Mouse (Mus musculus) embryo, embryonic 10.5 days (tissue): ENCODE measurements around the gene Cfap61.

Source experiments
- DNase-seq: peaks from one replicate; pipeline ENCODE4 v3.0.0-alpha.2; 2015; ENCODE audit warnings: low spot score

Cfap61 gene

GRCm38 (mm10) chr2:145949475-145950068 is 15.0 kb downstream of the Cfap61 start:
- peak; percentile 40 for DNase-seq

- DNase-seq = peak; percentile 73
These were observed 15.7 kb downstream of the Cfap61 start for GRCm38 (mm10) chr2:145950239-145950638.

- no peak for DNase-seq
These were observed 18.1 kb downstream of the Cfap61 start for GRCm38 (mm10) chr2:145952726-145953125.

GRCm38 (mm10) chr2:145955844-145956243 is 21.3 kb downstream of the Cfap61 start:
- DNase-seq = no peak

GRCm38 (mm10) chr2:145956318-145956717 is 21.7 kb downstream of the Cfap61 start:
- DNase-seq = no peak

GRCm38 (mm10) chr2:145957450-145957849 is 22.9 kb downstream of the Cfap61 start:
- peak; percentile 82 for DNase-seq

GRCm38 (mm10) chr2:145958097-145958496 is 23.5 kb downstream of the Cfap61 start:
- peak; percentile 29 for DNase-seq

- peak; percentile 59 for DNase-seq
These were observed 24.0 kb downstream of the Cfap61 start for GRCm38 (mm10) chr2:145958551-145958950.

- no peak for DNase-seq
These were observed 27.3 kb downstream of the Cfap61 start for GRCm38 (mm10) chr2:145961861-145962260.

GRCm38 (mm10) chr2:145970751-145971150 is 36.2 kb downstream of the Cfap61 start:
- DNase-seq = no peak

GRCm38 (mm10) chr2:145971237-145972010 is 36.8 kb downstream of the Cfap61 start:
- no peak for DNase-seq

GRCm38 (mm10) chr2:145972571-145972970 is 38.0 kb downstream of the Cfap61 start:
- DNase-seq = no peak

GRCm38 (mm10) chr2:145979616-145980015 is 45.0 kb downstream of the Cfap61 start:
- DNase-seq = no peak

- no peak for DNase-seq
These were observed 46.3 kb downstream of the Cfap61 start for GRCm38 (mm10) chr2:145980881-145981280.

GRCm38 (mm10) chr2:145981699-145982112 is 47.1 kb downstream of the Cfap61 start:
- DNase-seq = peak; percentile 31

GRCm38 (mm10) chr2:145982317-145983045 is 47.9 kb downstream of the Cfap61 start:
- no peak for DNase-seq

- DNase-seq = no peak
These were observed 53.2 kb downstream of the Cfap61 start for GRCm38 (mm10) chr2:145987757-145988156.

- no peak for DNase-seq
These were observed 55.9 kb downstream of the Cfap61 start for GRCm38 (mm10) chr2:145990446-145990845.

- no peak for DNase-seq
These were observed 61.9 kb downstream of the Cfap61 start for GRCm38 (mm10) chr2:145996472-145996871.

GRCm38 (mm10) chr2:145997956-145998525 is 63.5 kb downstream of the Cfap61 start:
- DNase-seq = no peak

GRCm38 (mm10) chr2:146008801-146009200 is 74.2 kb downstream of the Cfap61 start:
- DNase-seq = no peak

- DNase-seq = no peak
These were observed 75.2 kb downstream of the Cfap61 start for GRCm38 (mm10) chr2:146009596-146010349.
